Mouse (Mus musculus): ENCODE data around the gene Ube2c.

DNA sequence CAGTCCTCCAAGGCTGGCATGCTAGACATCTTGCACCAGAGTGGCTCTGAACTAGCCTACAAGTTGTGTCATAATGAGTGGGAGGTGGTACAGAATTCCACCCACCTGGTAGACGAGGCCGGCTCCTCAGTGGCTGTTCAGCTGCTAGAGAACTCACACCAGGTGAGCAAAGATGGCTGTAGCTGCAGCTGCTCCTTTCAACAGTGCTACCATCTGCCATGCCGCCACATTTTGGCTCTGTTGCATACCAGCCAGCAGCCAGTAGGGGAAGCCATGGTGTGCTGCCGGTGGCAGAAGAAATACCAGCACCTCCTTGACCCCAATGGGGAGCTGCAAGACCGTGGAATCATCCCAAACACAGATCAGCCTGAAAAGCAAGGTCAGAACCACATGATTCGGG lies 51.4 kb downstream of the Ube2c start:
- TF ChIP-seq POLR2A (IDR thresholded peaks at IDR 0.05; ENCODE audit: insufficient read depth, low read depth, low read length): no peak
- no peak for TF ChIP-seq CTCF (IDR thresholded peaks at IDR 0.05)

Data from heart, adult 2 months (tissue).